Mouse (Mus musculus) lung, postnatal 0 days (tissue): ENCODE data around the gene Klra9. TPM values are rescaled to one million over a fixed set of nuclear protein-coding genes. Genes with fewer than 3 reads are reported as not detected.
"Not testable (repeated sequence)": the region's sequence is repeated elsewhere in the genome, so short reads cannot be mapped to it uniquely, and the experiment has no call there.

Experiments
- ATAC-seq: fragments of 200-750 bp; cut with Nextera tagmentation; 2 replicates; pipeline ENCODE4 v1.8.0; 2017; ENCODE audit warnings: moderate library complexity
- DNase-seq: peaks from one replicate; pipeline ENCODE4 v3.0.0-alpha.2; 2016; ENCODE audit warnings: low spot score
- H3K27ac ChIP-seq: fragments of 300-500 bp; sonication (generic); 2 replicates; pipeline ENCODE4 v1.5.1; 2014; ENCODE audit warnings: antibody characterized with exemption, mild to moderate bottlenecking, low read length, mixed read lengths
- H3K27me3 ChIP-seq: fragments of 300-500 bp; sonication (generic); replicated peaks from 2 replicates; pipeline ENCODE4 v1.6.1; 2014; ENCODE audit warnings: low read length, mixed read lengths; ENCODE audit not compliant: insufficient read depth
- H3K36me3 ChIP-seq: fragments of 300-500 bp; sonication (generic); 2 replicates; pipeline ENCODE4 v1.6.1; 2014; ENCODE audit warnings: low read length, mixed read lengths; ENCODE audit not compliant: insufficient read depth
- H3K4me1 ChIP-seq: fragments of 300-500 bp; sonication (generic); 2 replicates; pipeline ENCODE4 v1.6.1; 2014; ENCODE audit warnings: antibody characterized with exemption, low read depth, low read length, mixed read lengths; ENCODE audit not compliant: insufficient read depth
- H3K4me2 ChIP-seq: fragments of 300-500 bp; sonication (generic); replicated peaks from 2 replicates; pipeline ENCODE4 v1.6.1; 2014; ENCODE audit warnings: low read depth, mild to moderate bottlenecking, low read length, moderate library complexity, mixed read lengths
- H3K4me3 ChIP-seq: fragments of 300-500 bp; sonication (generic); 2 replicates; pipeline ENCODE4 v1.5.1; 2014; ENCODE audit warnings: low read depth, low read length
- H3K9ac ChIP-seq: fragments of 300-500 bp; sonication (generic); replicated peaks from 2 replicates; pipeline ENCODE4 v1.6.1; 2014; ENCODE audit warnings: low read depth, mild to moderate bottlenecking
- H3K9me3 ChIP-seq: fragments of 300-500 bp; sonication (generic); 2 replicates; pipeline ENCODE4 v1.6.1; 2016; ENCODE audit warnings: low read length, mixed read lengths
- CTCF ChIP-seq: IDR thresholded peaks from 2 replicates; pipeline ENCODE4 v1.5.1; 2016; ENCODE audit warnings: antibody characterized with exemption, mild to moderate bottlenecking
- EP300 ChIP-seq: IDR thresholded peaks from 2 replicates; pipeline ENCODE4 v1.6.1; 2016; ENCODE audit warnings: antibody characterized with exemption, mild to moderate bottlenecking, control low read depth
- whole genome bisulfite sequencing: fragments of 180-500 bp; shearing (Covaris S2); extraction: QIAGEN DNeasy Blood & Tissue Kit; methylation state at CpG from one replicate; pipeline ENCODE4 v1.1.7; 2014; 5-methylcytosine and 5-hydroxymethylcytosine counted together
- polyA plus RNA-seq: library from polyadenylated mRNA; unstranded; fragments of >200 nt; fragmentation: Nextera tagmentation; extraction: Ambion mirVana; gene quantifications from 2 replicates; pipeline ENCODE4 v1.2.1, GENCODE M21; 2015

Gene Klra9
- polyA plus RNA-seq = not detected in 2 replicates

GRCm38 (mm10) chr6:130193012-130193411, at the start of gene Klra9:
Gene Klra9, minus strand, starts transcription at chr6:130193112.
- not testable (repeated sequence) for H3K4me3 ChIP-seq, H3K4me1 ChIP-seq, H3K4me2 ChIP-seq, H3K36me3 ChIP-seq, H3K27me3 ChIP-seq, H3K9ac ChIP-seq, H3K9me3 ChIP-seq, DNase-seq, H3K27ac ChIP-seq, ATAC-seq
- WGBS = 51% methylated on average over 3 of the region's 3 CpGs

- Histone ChIP-seq H3K4me2 (no peak overlapping the region), H3K9me3 (no peaks in the 10 kb centered on the region), H3K36me3 (no peaks in the 10 kb centered on the region), H3K27ac (no peak overlapping the region), H3K4me1 (no peaks in the 10 kb centered on the region), H3K9ac (no peak overlapping the region), H3K4me3 (no peak overlapping the region), H3K27me3 (no peaks in the 10 kb centered on the region)
- ATAC-seq = no peak
- TF ChIP-seq CTCF = no peak
- TF ChIP-seq EP300 = no peak
- no peak for DNase-seq
- 62% methylated on average over 2 of the region's 2 CpGs for WGBS
Observed at GRCm38 (mm10) chr6:130237536-130237935, 44.6 kb upstream of the Klra9 start.

- Histone ChIP-seq H3K27me3 (no peaks in the 10 kb centered on the region), H3K9ac (no peak overlapping the region), H3K4me1 (no peaks in the 10 kb centered on the region), H3K4me2 (no peak overlapping the region), H3K9me3 (no peaks in the 10 kb centered on the region), H3K4me3 (no peak overlapping the region), H3K27ac (no peak overlapping the region), H3K36me3 (no peaks in the 10 kb centered on the region)
- DNase-seq (no peak), ATAC-seq (no peak)
- WGBS = 29% methylated on average over 1 of the region's 1 CpGs
- TF ChIP-seq CTCF = no peak
- TF ChIP-seq EP300 = no peak
Observed at GRCm38 (mm10) chr6:130236635-130237034, 43.7 kb upstream of the Klra9 start.

DNA sequence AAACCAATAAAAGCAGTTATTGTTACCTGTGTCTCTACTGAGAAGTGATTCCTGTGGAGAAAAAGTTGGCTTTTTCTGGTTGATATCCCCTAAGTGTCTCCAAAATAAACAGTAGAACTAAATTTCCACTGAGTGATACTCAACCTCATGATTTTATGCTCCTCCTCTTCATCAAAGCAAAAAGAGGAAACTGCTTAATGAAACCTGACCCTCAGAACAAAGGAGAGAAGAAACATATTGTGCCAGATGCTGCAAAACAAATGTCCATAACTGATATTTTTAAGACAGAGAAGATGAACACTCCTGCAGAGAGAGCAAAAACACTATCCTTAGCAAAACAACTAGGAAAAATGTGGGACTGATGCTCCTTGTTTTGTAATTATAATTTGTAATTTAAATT, 40.3 kb upstream of the Klra9 start, which contains the start of gene Klra7:
TSS of gene Klra7 (minus strand) at position 101 of the 400 bp plus-strand sequence.
- DNase-seq = no peak
- Histone ChIP-seq H3K9ac (no peak within 1 kb of the TSS), H3K4me2 (no peak within 1 kb of the TSS), H3K9me3 (no peaks in the 10 kb centered on the region), H3K36me3 (no peaks in the 10 kb centered on the region), H3K4me3 (no peak within 1 kb of the TSS), H3K27me3 (no peaks in the 10 kb centered on the region), H3K27ac (no peak within 1 kb of the TSS), H3K4me1 (no peaks in the 10 kb centered on the region)
- TF ChIP-seq CTCF (no peak), EP300 (no peak)
- ATAC-seq = no peak

- H3K27ac ChIP-seq, H3K36me3 ChIP-seq, H3K4me2 ChIP-seq, H3K27me3 ChIP-seq, H3K4me3 ChIP-seq, H3K9me3 ChIP-seq, H3K4me1 ChIP-seq, ATAC-seq, DNase-seq, H3K9ac ChIP-seq: not testable (repeated sequence)
- 93% methylated on average over 1 of the region's 1 CpGs for WGBS
Observed at GRCm38 (mm10) chr6:130197453-130197852, 4.5 kb upstream of the Klra9 start.

- H3K9me3 ChIP-seq, H3K36me3 ChIP-seq, H3K4me2 ChIP-seq, H3K9ac ChIP-seq, H3K27me3 ChIP-seq, H3K27ac ChIP-seq, H3K4me1 ChIP-seq, ATAC-seq, H3K4me3 ChIP-seq, DNase-seq: not testable (repeated sequence)
- 59% methylated on average over 4 of the region's 4 CpGs for WGBS
Observed at GRCm38 (mm10) chr6:130129798-130130197, 63.1 kb downstream of the Klra9 start, which contains the start of gene Klra8. Gene Klra8, minus strand, starts transcription at chr6:130129898.

Other genes starting within 250 kb of the Klra9 start
- gene Klra6, start 166.2 kb downstream of the Klra9 start, polyA plus RNA-seq = not detected in 2 replicates
- gene Klra4, start 125.8 kb downstream of the Klra9 start, polyA plus RNA-seq = not detected in 2 replicates
- gene Klra8, start 63.2 kb downstream of the Klra9 start, polyA plus RNA-seq = not detected in 2 replicates
- not detected in 2 replicates for gene Klra7, start 40.2 kb upstream of the Klra9 start, polyA plus RNA-seq
- gene Klra10, start 88.8 kb upstream of the Klra9 start, polyA plus RNA-seq = not detected in 2 replicates
- gene Klra3, start 144.5 kb upstream of the Klra9 start, polyA plus RNA-seq = not detected in 2 replicates
- not detected in 2 replicates for gene Klra1, start 193.8 kb upstream of the Klra9 start, polyA plus RNA-seq